Mouse (Mus musculus) thymus, adult 2 months (tissue): ENCODE results near the gene Adat2.

Source experiments
- CTCF ChIP-seq: fragments of 200-500 bp; IDR thresholded peaks from 2 replicates; pipeline ENCODE4 v1.5.1; 2012; ENCODE audit warnings: mild to moderate bottlenecking, control low read depth, low read length, moderate library complexity, borderline replicate concordance; ENCODE audit not compliant: control insufficient read depth, poor library complexity, insufficient read depth; ENCODE audit errors: extremely low read depth
- POLR2A ChIP-seq: fragments of 200-500 bp; IDR thresholded peaks from 2 replicates; pipeline ENCODE4 v1.6.1; 2012; ENCODE audit warnings: mild to moderate bottlenecking, low read length, control low read depth, moderate library complexity; ENCODE audit not compliant: control insufficient read depth, poor library complexity, insufficient read depth; ENCODE audit errors: extremely low read depth

DNA sequence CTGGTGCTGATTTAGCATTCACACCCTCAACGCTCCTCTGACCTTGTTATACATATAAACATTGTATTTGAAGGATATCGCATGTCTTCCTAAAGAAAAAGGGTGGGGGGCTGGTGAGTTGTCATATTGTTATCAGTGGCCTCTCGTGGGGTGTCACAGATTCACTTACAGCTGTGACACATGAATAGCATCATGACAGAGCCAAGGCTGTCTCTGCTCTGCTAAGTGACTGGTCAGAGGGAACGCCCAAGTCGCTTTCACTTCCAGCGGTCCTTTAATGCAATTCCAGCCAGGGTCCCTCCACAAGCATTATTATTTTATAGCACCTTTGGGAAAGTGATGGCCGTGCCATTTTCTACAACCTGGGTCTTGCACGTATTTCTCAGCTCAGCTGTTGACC lies 44.8 kb downstream of the Adat2 start:
- TF ChIP-seq POLR2A (no peak), CTCF (no peak)
